Mouse (Mus musculus) midbrain, embryonic 12.5 days (tissue): ENCODE data around the gene Eif4b. TPM values are rescaled to one million over a fixed set of nuclear protein-coding genes. Genes with fewer than 3 reads are reported as not detected.
"Not testable (repeated sequence)": the region's sequence is repeated elsewhere in the genome, so short reads cannot be mapped to it uniquely, and the experiment has no call there.

Experiments
- ATAC-seq: fragments of 200-750 bp; cut with Nextera tagmentation; 2 replicates; pipeline ENCODE4 v1.8.0; 2017; ENCODE audit warnings: low read depth, moderate TSS enrichment, moderate library complexity; ENCODE audit not compliant: low FRiP score
- H3K27ac ChIP-seq: fragments of 300-500 bp; sonication (generic); replicated peaks from 2 replicates; pipeline ENCODE4 v1.5.1; 2016; ENCODE audit warnings: mild to moderate bottlenecking
- H3K27me3 ChIP-seq: fragments of 300-500 bp; sonication (generic); 2 replicates; pipeline ENCODE4 v1.6.1; 2016; ENCODE audit warnings: mild to moderate bottlenecking
- H3K36me3 ChIP-seq: fragments of 300-500 bp; sonication (generic); 2 replicates; pipeline ENCODE4 v1.6.1; 2016
- H3K4me1 ChIP-seq: fragments of 300-500 bp; sonication (generic); 2 replicates; pipeline ENCODE4 v1.6.1; 2016
- H3K4me2 ChIP-seq: fragments of 300-500 bp; sonication (generic); replicated peaks from 2 replicates; pipeline ENCODE4 v1.6.1; 2016; ENCODE audit warnings: mild to moderate bottlenecking, moderate library complexity
- H3K4me3 ChIP-seq: fragments of 300-500 bp; sonication (generic); 2 replicates; pipeline ENCODE4 v1.5.1; 2016; ENCODE audit warnings: mild to moderate bottlenecking
- H3K9ac ChIP-seq: fragments of 300-500 bp; sonication (generic); replicated peaks from 2 replicates; pipeline ENCODE4 v1.6.1; 2016; ENCODE audit warnings: mild to moderate bottlenecking, moderate library complexity
- H3K9me3 ChIP-seq: fragments of 300-500 bp; sonication (generic); 2 replicates; pipeline ENCODE4 v1.6.1; 2016; ENCODE audit warnings: mild to moderate bottlenecking
- WGBS: fragments of 180-500 bp; shearing (Covaris S2); methylation state at CpG from one replicate; pipeline ENCODE4 v1.1.7; 2016; 5-methylcytosine and 5-hydroxymethylcytosine counted together
- polyA plus RNA-seq: library from polyadenylated mRNA; unstranded; fragments of >200 nt; fragmentation: Nextera tagmentation; extraction: Ambion mirVana; gene quantifications from 2 replicates; pipeline ENCODE4 v1.2.1, GENCODE M21; 2016

The Eif4b gene
- polyA plus RNA-seq, 1 experiment from 2014 or later, result 98.7 TPM

DNA sequence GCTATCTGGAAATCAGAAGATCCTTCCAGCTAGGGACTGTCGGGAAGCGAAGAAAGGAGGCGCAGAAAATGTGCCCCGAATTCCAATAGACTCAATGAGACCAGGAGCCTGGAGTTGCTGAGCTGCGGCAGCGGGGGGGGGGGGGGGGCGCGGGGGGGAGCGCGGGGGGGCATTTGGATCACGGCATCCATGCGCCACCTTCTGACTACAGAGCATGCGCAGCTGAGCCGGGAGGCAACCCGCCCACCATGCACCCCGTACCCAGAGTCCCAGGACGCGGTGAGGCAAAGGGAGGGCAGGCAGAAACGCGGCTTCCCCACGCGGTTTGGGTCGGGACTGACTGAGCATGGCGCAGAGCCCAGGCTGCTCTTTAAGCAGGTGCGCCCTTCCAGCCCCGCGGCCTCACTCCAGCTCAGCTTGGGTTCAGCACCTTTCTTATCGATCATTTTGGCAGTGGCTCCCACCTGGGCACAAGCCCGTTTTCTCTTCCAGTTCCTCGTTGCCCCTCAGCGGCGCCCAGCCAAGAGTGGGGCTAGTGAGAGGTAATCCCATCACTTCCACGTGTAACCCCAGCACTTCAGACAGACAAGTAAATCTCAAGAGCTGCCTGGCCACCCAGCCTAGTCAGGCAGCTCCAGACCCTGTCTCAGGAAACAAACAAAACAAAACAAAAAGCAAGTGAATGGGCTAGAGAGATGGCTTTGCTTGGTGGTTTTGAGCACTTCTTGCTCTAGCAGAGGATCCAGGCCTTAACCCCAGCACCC is 21.5 kb upstream of the Eif4b start:
- Histone ChIP-seq H3K4me1 (no peaks in the 10 kb centered on the region; the same call in 1 of the 2 replicates), H3K27me3 (0 out of 2 replicates have a peak, but pooled peaks cover 4% of the 10 kb centered on the region), H3K9ac (peak overlapping the region; percentile 59), H3K9me3 (no peaks in the 10 kb centered on the region), H3K4me3 (peak overlapping the region; percentile 53), H3K4me2 (peak overlapping the region; percentile 81), H3K27ac (peak overlapping the region; percentile 65), H3K36me3 (no peaks in the 10 kb centered on the region)
- 1% methylated on average over 31 of the region's 33 CpGs for WGBS
- peak; percentile 77 for ATAC-seq

DNA sequence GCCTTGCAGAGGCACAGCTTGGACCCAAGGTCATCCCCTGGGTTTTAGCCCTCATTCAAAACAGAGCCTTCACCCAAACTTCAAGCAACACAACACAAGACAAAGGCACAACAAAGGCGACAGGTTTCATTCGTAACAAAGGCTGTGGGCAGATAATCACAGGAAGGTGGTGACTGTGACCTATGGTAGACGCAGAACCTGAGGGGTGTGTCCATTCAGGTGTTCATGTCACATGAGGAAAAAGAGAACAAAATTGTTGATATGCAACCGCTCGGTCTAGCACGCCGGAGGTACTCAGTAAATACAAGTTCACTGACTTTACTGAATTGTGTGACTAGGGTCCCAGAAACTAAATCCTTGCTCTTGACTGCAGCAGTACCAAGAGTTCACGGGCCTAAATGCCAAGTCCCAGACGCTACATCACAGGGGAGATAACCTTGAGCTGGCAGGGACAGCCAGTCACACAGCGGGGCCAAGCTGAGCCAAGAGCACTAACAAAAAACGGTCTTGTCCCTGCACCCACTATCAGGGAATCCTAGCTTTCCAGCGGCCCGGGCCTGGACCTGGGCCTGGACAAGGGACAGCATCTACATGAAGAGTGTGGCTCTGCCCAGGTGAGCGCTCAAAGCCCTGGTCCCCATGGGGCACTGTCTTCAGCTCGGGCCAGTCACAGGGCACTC is 16.9 kb upstream of the Eif4b start:
- H3K4me3 ChIP-seq, result no peak overlapping the region
- H3K4me1 ChIP-seq, result no peaks in the 10 kb centered on the region; the same call in 1 of the 2 replicates
- no peak overlapping the region for H3K9ac ChIP-seq
- no peak overlapping the region for H3K27ac ChIP-seq
- H3K27me3 ChIP-seq, result 0 out of 2 replicates have a peak, but pooled peaks cover 4% of the 10 kb centered on the region
- H3K36me3 ChIP-seq, result no peaks in the 10 kb centered on the region
- no peaks in the 10 kb centered on the region for H3K9me3 ChIP-seq
- WGBS, result 93% methylated on average over 15 of the region's 15 CpGs
- no peak overlapping the region for H3K4me2 ChIP-seq
- no peak for ATAC-seq

DNA sequence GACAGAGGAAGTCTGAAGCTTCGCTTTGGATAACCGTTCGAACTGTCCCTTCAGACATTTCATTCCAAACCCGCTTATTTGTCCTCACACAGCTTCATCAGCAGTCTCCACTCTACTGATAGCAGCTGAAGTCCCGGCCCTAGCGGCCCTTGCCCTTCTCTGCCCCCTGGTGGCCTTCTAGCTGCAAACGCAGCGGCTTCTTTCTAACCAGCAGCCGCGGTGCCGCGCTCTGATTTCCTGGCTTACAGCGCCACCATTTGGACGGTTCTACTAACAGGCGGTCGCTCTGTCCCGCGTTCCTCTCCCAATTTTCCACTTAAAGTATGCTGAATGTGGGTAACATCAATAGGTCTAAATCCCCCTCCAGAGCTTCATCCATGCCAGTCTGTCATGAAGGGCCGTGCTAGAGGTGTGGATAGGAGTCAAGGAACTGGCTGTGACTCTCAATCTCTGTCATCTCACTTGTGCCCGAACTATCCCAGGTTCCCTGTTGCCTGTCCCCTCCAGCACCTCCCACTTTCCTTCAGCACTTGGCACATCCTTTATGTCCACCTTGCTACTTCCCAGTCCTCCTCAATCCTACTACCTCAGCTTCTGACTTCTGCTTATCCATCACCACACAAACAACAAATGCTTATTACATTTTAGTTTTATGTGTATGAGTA is 7.8 kb upstream of the Eif4b start:
- H3K27ac ChIP-seq, result no peak overlapping the region
- no peaks in the 10 kb centered on the region for H3K9me3 ChIP-seq
- H3K9ac ChIP-seq, result no peak overlapping the region
- H3K4me2 ChIP-seq, result no peak overlapping the region
- 6% methylated on average over 20 of the region's 20 CpGs for WGBS
- no peak overlapping the region for H3K4me3 ChIP-seq
- H3K27me3 ChIP-seq, result peaks cover 34% of the 10 kb centered on the region
- no peaks in the 10 kb centered on the region for H3K36me3 ChIP-seq
- H3K4me1 ChIP-seq, result no peaks in the 10 kb centered on the region
- ATAC-seq, result peak; percentile 82

DNA sequence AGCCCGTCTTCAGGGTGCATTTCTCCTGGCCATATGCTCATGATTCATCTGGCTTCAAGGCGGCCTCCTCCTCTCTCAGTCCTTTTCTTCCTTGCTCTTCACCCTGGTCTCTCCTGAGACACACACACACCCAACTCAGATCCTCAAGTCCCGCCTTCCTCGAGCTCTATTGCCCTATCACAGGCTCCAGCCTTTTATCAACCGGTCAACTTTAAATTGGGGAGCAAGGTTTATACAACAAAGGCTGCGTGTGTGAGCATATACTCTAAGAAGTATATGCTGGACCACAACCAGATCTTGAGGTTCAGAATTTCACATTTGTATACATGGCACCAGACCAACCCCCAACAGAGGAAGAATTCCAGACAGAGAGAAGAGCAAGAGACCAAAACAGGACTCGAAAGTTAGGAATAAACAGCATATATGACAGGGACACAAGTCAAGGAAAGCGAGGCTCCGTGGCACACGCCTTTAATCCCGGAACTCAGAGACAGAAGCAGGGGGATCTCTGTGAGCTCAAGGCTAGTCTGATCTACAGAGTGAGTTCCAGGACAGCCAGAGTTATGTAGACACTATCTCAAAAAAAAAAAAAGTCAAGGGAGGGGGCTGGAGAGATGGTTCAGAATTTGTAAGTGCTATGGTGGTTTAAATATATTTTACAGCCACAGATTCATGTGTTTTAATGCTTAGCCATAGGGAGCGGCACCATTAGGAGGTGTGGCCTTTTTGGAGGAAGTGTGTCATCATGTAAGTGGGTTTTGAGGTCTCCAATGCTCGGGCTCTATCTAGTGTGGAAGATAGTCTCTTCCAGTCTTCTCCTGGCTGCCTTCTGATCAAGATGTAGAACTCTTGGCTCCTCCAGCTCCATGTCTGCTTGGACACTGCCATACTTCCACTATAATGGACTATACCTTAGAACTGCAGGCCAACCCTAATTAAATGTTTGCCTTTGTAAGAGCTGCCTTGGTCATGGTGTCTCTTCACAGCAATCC is 2.8 kb upstream of the Eif4b start:
- Histone ChIP-seq H3K36me3 (no peaks in the 10 kb centered on the region), H3K27me3 (peaks cover 28% of the 10 kb centered on the region), H3K9ac (no peak overlapping the region), H3K27ac (no peak overlapping the region), H3K4me2 (no peak overlapping the region), H3K4me1 (peaks cover 17% of the 10 kb centered on the region), H3K4me3 (no peak overlapping the region), H3K9me3 (no peaks in the 10 kb centered on the region)
- 78% methylated on average over 13 of the region's 13 CpGs for WGBS
- no peak for ATAC-seq

DNA sequence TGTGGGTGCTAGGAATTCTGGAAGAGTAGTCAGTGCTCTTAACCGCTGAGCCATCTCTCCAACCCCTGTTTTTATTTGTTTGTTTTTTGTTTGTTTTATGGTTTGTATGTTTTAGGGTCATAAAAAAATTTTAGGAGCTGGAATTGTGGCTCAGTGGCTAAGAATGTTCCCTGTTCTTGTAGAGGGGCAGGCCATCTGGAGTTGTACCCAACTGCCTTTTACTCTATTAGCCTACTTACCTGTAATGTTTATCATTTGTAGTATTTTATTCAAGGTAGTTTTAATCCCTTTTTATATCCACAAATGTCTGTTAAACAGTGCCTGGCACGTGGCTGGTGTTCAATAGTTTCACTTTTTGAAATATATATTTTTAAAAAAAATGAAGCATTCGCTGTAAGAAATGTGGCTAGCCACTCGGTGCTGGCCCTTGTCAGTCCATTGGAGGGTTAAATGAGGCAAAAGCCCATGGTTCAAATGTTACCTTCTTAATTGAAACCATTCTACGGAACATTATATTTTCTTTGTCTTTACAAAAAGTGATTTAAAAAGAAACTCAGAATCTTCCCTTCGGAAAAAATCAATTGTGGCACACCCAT is 512 bp upstream of the Eif4b start:
- Histone ChIP-seq H3K36me3 (no peaks in the 10 kb centered on the region), H3K9me3 (no peaks in the 10 kb centered on the region), H3K27me3 (peaks cover 8% of the 10 kb centered on the region; the same call in 1 of the 2 replicates), H3K27ac (0 out of 2 replicates have a peak overlapping the region, but pooled peaks have one; percentile 46), H3K4me1 (peaks cover 21% of the 10 kb centered on the region), H3K9ac (peak overlapping the region; percentile 34; the same call in 1 of the 2 replicates), H3K4me2 (peak overlapping the region; percentile 49), H3K4me3 (peak overlapping the region; percentile 96)
- 16% methylated on average over 6 of the region's 6 CpGs for WGBS
- peak; percentile 56 for ATAC-seq

DNA sequence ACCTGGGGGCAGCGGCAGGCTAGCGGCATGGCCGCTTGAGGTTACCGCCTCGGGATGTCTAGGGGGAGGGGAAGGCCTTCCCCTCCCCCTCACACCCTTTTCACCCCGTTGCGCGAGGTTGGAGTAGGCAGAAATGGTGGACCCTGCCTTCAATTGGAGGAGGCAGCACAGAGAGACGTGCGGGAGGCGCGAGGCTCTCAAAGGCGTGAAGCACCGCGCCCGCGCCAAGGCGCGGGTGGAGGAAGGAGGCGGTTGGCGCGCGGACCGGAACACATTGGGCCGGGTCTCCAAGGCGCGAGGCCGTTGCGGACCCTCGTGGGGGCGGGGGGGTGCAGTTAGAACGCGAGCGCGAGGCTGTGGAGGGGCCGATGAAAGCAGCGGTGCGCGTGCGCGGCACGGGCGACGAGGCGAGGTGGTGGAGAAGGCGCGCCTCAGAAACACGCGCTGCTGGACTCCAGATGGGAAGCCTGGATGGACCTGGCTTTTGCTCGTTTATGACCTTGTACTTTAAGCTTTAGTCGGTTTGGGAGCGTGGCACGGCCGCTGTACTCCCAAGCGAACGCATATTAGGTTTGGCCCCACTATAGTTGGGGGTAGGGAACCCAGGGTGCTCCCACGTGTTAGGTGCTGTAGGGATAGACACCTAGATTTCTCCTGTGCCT is 628 bp downstream of the Eif4b start:
- no peaks in the 10 kb centered on the region for H3K9me3 ChIP-seq
- peak overlapping the region; percentile 96 for H3K4me3 ChIP-seq
- ATAC-seq, result peak; percentile 74
- H3K4me1 ChIP-seq, result peaks cover 21% of the 10 kb centered on the region
- H3K9ac ChIP-seq, result peak overlapping the region; percentile 97
- H3K27ac ChIP-seq, result peak overlapping the region; percentile 96
- peak overlapping the region; percentile 89 for H3K4me2 ChIP-seq
- under 1% methylated on average over 53 of the region's 57 CpGs for WGBS
- no peaks in the 10 kb centered on the region for H3K36me3 ChIP-seq
- H3K27me3 ChIP-seq, result peaks cover 5% of the 10 kb centered on the region; the same call in 1 of the 2 replicates

DNA sequence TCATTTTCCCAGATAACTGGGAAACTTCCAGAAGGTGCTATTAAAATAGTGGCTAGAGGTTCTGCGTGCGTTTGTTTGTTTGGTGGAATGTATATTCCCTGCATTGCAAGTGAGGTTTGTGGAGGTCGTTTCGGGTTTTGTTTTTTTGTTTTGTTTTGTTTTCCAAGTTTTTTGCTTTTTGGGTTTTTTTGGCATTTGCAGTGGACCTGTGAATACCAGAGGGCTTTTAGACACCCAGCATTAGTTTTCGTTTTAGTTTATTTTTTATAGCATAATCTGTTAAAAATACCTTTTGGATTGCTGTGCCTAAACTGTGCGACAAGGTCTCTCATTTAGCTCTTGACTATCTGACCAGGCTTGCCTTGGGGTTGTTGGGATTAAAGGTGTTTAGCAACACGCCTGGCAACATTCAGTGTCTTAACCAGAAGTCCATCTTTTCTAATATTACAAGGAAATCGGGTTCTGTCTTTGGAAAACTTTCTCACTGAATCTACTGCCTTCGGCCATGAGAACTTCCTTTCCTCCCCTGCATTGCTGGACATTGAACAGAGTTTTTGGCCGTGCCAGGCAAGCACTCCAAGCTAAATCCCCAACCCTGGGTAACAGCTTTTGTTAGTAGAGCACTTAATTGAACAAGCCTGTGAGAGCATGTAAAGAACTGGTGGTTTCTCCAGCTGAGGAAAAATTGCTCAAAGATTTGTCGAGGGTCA is 1.5 kb downstream of the Eif4b start:
- H3K4me3 ChIP-seq, result peak overlapping the region; percentile 96
- H3K9me3 ChIP-seq, result no peaks in the 10 kb centered on the region
- 15% methylated on average over 11 of the region's 11 CpGs for WGBS
- H3K9ac ChIP-seq, result peak overlapping the region; percentile 97
- H3K4me2 ChIP-seq, result peak overlapping the region; percentile 89
- 0 out of 2 replicates have a peak overlapping the region, but pooled peaks have one; percentile 6 for H3K27ac ChIP-seq
- peaks cover 21% of the 10 kb centered on the region for H3K4me1 ChIP-seq
- no peaks in the 10 kb centered on the region for H3K36me3 ChIP-seq
- no peaks in the 10 kb centered on the region for H3K27me3 ChIP-seq
- no peak for ATAC-seq

DNA sequence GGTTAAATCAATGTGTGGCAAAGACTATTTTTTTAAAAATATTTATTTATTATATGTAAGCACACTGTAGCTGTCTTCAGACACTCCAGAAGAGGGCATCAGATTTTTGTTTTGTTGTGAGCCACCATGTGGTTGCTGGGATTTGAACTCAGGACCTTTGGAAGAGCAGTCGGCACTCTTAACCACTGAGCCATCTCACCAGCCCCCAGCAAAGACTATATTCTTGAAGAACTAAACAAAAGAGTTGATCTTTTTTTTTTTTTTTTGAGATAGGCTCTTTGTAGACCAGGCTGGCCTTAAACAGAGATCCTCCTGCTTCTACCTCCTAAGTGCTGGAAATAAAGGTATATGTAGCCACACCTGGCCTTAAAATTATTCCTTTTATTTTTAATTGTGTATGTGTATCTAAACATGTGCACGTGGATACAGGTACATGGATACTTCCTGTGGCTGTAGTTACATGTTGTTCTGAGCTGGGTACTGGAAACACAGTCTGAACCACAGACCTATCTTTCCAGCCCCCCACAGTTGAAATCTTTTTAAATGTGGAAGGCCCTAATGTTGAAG is 3.6 kb downstream of the Eif4b start:
- peaks cover 6% of the 10 kb centered on the region; the same call in 1 of the 2 replicates for H3K36me3 ChIP-seq
- 99% methylated on average over 2 of the region's 2 CpGs for WGBS
- ATAC-seq, result no peak
- no peak overlapping the region for H3K4me2 ChIP-seq
- H3K9me3 ChIP-seq, result no peaks in the 10 kb centered on the region
- no peak overlapping the region for H3K9ac ChIP-seq
- H3K27ac ChIP-seq, result no peak overlapping the region
- no peak overlapping the region for H3K4me3 ChIP-seq
- H3K4me1 ChIP-seq, result peaks cover 21% of the 10 kb centered on the region
- H3K27me3 ChIP-seq, result no peaks in the 10 kb centered on the region

DNA sequence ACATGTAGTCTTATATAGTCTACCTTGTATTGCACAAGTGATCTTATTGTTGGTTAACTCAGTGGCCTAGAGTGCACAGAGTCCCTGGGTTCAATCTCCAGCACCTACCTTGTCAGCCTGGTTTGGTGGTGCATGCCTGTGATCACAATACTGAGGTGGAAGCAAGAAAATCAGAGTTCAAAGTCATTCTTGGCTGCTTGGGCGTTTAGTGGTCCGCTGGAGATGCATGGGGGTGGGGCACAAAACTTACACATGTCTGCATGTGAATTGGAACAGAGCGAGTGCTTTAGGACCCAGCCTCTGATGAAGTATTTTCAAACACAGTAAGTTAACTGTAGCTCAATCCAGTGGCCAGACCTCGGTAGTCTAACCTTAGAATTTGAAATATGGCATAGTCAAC is 5.6 kb downstream of the Eif4b start:
- H3K27me3 ChIP-seq, result no peaks in the 10 kb centered on the region
- peaks cover 18% of the 10 kb centered on the region for H3K4me1 ChIP-seq
- H3K27ac ChIP-seq, result no peak overlapping the region
- 85% methylated on average over 4 of the region's 4 CpGs for WGBS
- H3K4me2 ChIP-seq, result no peak overlapping the region
- no peaks in the 10 kb centered on the region for H3K9me3 ChIP-seq
- no peak for ATAC-seq
- no peak overlapping the region for H3K9ac ChIP-seq
- H3K36me3 ChIP-seq, result peaks cover 23% of the 10 kb centered on the region
- H3K4me3 ChIP-seq, result no peak overlapping the region

DNA sequence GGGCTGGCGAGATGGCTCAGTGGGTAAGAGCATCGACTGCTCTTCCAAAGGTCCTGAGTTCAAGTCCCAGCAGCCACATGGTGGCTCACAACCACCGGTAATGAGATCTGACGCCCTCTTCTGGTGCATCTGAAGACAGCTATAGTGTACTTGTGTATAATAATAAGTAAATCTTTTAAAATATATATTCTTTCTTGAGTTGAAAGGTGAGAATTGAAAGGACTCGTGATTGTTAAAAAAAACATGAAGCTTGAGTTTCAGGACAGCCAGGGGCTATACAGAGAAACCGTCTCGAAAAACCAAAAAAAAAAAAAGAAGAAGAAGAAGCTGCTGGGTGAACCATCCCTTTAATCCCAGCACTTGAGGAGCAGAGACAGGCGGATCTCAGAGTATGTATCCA is 6.4 kb downstream of the Eif4b start:
- not testable (repeated sequence) for H3K27ac ChIP-seq, H3K9ac ChIP-seq, H3K4me3 ChIP-seq, H3K27me3 ChIP-seq, H3K4me2 ChIP-seq, H3K9me3 ChIP-seq, ATAC-seq
- H3K4me1 ChIP-seq, result peaks cover 13% of the 10 kb centered on the region
- peaks cover 30% of the 10 kb centered on the region for H3K36me3 ChIP-seq
- WGBS, result 86% methylated on average over 8 of the region's 8 CpGs
